Mouse (Mus musculus): Measurements from ENCODE around the gene Txk.

DNA sequence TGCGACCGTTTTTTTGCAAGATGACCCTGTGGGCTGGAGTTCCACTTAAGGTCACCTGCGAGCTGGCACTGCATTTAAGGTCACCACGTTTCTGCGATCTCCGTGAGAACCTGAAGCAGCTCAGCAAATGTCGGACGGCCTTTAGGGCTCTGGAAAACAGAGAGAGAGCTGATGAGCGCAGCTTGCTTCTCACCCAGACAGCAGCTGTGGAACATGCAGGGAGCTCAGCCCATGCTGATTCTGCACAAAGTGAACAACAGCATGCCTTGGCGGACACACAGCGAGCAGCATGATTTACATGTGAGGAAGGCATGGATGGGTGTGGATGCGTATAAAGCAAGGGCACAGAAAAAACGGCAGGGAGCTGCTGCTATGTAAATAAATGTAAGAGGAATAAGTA, 56.1 kb downstream of the Txk start:
- TF ChIP-seq CTCF (conservative IDR thresholded peaks at IDR 0.05; ENCODE audit: low read length), result no peak
- no peak for TF ChIP-seq POU5F1 (IDR thresholded peaks at IDR 0.05; ENCODE audit: borderline replicate concordance, low read length)
- TF ChIP-seq NANOG (IDR thresholded peaks at IDR 0.05; ENCODE audit: borderline replicate concordance, low read length), result no peak

Measured in E14TG2a.4 (cell line).